Mouse (Mus musculus) intestine, postnatal 0 days (tissue): ENCODE data around the gene Gm4553. TPM values are rescaled to one million over a fixed set of nuclear protein-coding genes. Genes with fewer than 3 reads are reported as not detected.
"Not testable (repeated sequence)": the region's sequence is repeated elsewhere in the genome, so short reads cannot be mapped to it uniquely, and the experiment has no call there.

ENCODE experiments used
- ATAC-seq: fragments of 200-750 bp; cut with Nextera tagmentation; 2 replicates; pipeline ENCODE4 v1.8.0; 2017; ENCODE audit warnings: mild to moderate bottlenecking, moderate TSS enrichment, moderate library complexity
- H3K27ac ChIP-seq: fragments of 300-500 bp; sonication (generic); 2 replicates; pipeline ENCODE4 v1.5.1; 2014; ENCODE audit warnings: mild to moderate bottlenecking, low read depth, low read length, moderate library complexity
- H3K27me3 ChIP-seq: fragments of 300-500 bp; sonication (generic); replicated peaks from 2 replicates; pipeline ENCODE4 v1.6.1; 2014; ENCODE audit warnings: low read length, mixed read lengths; ENCODE audit not compliant: control insufficient read depth, insufficient read depth
- H3K36me3 ChIP-seq: fragments of 300-500 bp; sonication (generic); 2 replicates; pipeline ENCODE4 v1.6.1; 2014; ENCODE audit warnings: mild to moderate bottlenecking, moderate library complexity; ENCODE audit not compliant: control insufficient read depth, insufficient read depth
- H3K4me1 ChIP-seq: fragments of 300-500 bp; sonication (generic); replicated peaks from 2 replicates; pipeline ENCODE4 v1.6.1; 2014; ENCODE audit warnings: antibody characterized with exemption, low read length, mixed read lengths; ENCODE audit not compliant: control insufficient read depth, insufficient read depth
- H3K4me2 ChIP-seq: fragments of 300-500 bp; sonication (generic); replicated peaks from 2 replicates; pipeline ENCODE4 v1.6.1; 2014; ENCODE audit warnings: low read depth, mild to moderate bottlenecking, moderate library complexity
- H3K4me3 ChIP-seq: fragments of 300-500 bp; sonication (generic); 2 replicates; pipeline ENCODE4 v1.5.1; 2014; ENCODE audit warnings: low read depth, low read length
- H3K9ac ChIP-seq: fragments of 300-500 bp; sonication (generic); 2 replicates; pipeline ENCODE4 v1.6.1; 2014; ENCODE audit warnings: mild to moderate bottlenecking, low read depth, low read length
- H3K9me3 ChIP-seq: fragments of 300-500 bp; sonication (generic); 2 replicates; pipeline ENCODE4 v1.6.1; 2016; ENCODE audit warnings: mixed run types; ENCODE audit not compliant: control insufficient read depth
- CTCF ChIP-seq: sonication (generic); IDR thresholded peaks from 2 replicates; pipeline ENCODE4 v1.5.1; 2016; ENCODE audit warnings: low read depth, mild to moderate bottlenecking, control low read depth, antibody characterized with exemption, moderate library complexity
- WGBS: fragments of 180-500 bp; shearing (Covaris S2); extraction: QIAGEN DNeasy Blood & Tissue Kit; methylation state at CpG from one replicate; pipeline ENCODE4 v1.1.7; 2014; 5-methylcytosine and 5-hydroxymethylcytosine counted together
- polyA plus RNA-seq: library from polyadenylated mRNA; unstranded; fragments of >200 nt; fragmentation: Nextera tagmentation; extraction: Ambion mirVana; gene quantifications from 2 replicates; pipeline ENCODE4 v1.2.1, GENCODE M21; 2015

Gene Gm4553
- polyA plus RNA-seq, 1 experiment from 2014 or later = not detected

- no peak for ATAC-seq
- no peaks in the 10 kb centered on the region for H3K9me3 ChIP-seq
- no peaks in the 10 kb centered on the region for H3K4me1 ChIP-seq
- peaks cover 3% of the 10 kb centered on the region; the same call in 1 of the 2 replicates for H3K27me3 ChIP-seq
- 7% methylated on average over 1 of the region's 1 CpGs for WGBS
- H3K4me3 ChIP-seq = no peak overlapping the region
- no peak overlapping the region for H3K9ac ChIP-seq
- H3K27ac ChIP-seq = no peak overlapping the region
- no peaks in the 10 kb centered on the region for H3K36me3 ChIP-seq
- no peak for TF ChIP-seq CTCF
- H3K4me2 ChIP-seq = no peak overlapping the region
Measured at GRCm38 (mm10) chr7:142140696-142141095, 24.8 kb downstream of the Gm4553 start.

GRCm38 (mm10) chr7:142135934-142136333 is 29.6 kb downstream of the Gm4553 start, which contains the start of gene Gm39115:
Gm39115 (minus strand) TSS chr7:142136034.
- H3K27me3 ChIP-seq, H3K4me3 ChIP-seq, H3K27ac ChIP-seq, H3K9ac ChIP-seq, H3K4me2 ChIP-seq, H3K9me3 ChIP-seq, H3K36me3 ChIP-seq, H3K4me1 ChIP-seq, ATAC-seq: not testable (repeated sequence)
- 39% methylated on average over 2 of the region's 2 CpGs for WGBS

- no peak overlapping the region for H3K4me2 ChIP-seq
- no peak overlapping the region for H3K9ac ChIP-seq
- TF ChIP-seq CTCF = peak; percentile 63
- H3K27me3 ChIP-seq = no peaks in the 10 kb centered on the region
- H3K27ac ChIP-seq = no peak overlapping the region
- no peaks in the 10 kb centered on the region for H3K9me3 ChIP-seq
- no peak overlapping the region for H3K4me3 ChIP-seq
- H3K36me3 ChIP-seq = no peaks in the 10 kb centered on the region
- H3K4me1 ChIP-seq = no peaks in the 10 kb centered on the region
- 50% methylated on average over 4 of the region's 4 CpGs for WGBS
- ATAC-seq = peak; percentile 13; the same call in 1 of the 2 replicates
Measured at GRCm38 (mm10) chr7:142134206-142134995, 31.1 kb downstream of the Gm4553 start.

GRCm38 (mm10) chr7:142128843-142129242 is 36.7 kb downstream of the Gm4553 start:
- Histone ChIP-seq H3K9me3 (no peaks in the 10 kb centered on the region), H3K9ac (no peak overlapping the region), H3K4me2 (no peak overlapping the region), H3K4me1 (no peaks in the 10 kb centered on the region), H3K27me3 (no peaks in the 10 kb centered on the region), H3K27ac (no peak overlapping the region), H3K4me3 (no peak overlapping the region), H3K36me3 (no peaks in the 10 kb centered on the region)
- no peak for ATAC-seq
- 61% methylated on average over 4 of the region's 4 CpGs for whole genome bisulfite sequencing
- TF ChIP-seq CTCF = peak; percentile 61

GRCm38 (mm10) chr7:142120629-142121028 is 44.9 kb downstream of the Gm4553 start, which contains the start of gene Gm45618:
Gm45618 (minus strand) TSS chr7:142120729.
- H3K9me3 ChIP-seq, H3K4me3 ChIP-seq, H3K27me3 ChIP-seq, H3K9ac ChIP-seq, H3K4me2 ChIP-seq, H3K27ac ChIP-seq, H3K36me3 ChIP-seq, H3K4me1 ChIP-seq, ATAC-seq: not testable (repeated sequence)
- 52% methylated on average over 1 of the region's 1 CpGs for WGBS

- no peak overlapping the region for H3K9ac ChIP-seq
- no peaks in the 10 kb centered on the region for H3K4me1 ChIP-seq
- H3K9me3 ChIP-seq = no peaks in the 10 kb centered on the region
- TF ChIP-seq CTCF = peak; percentile 70
- peak; percentile 53; the same call in 1 of the 2 replicates for ATAC-seq
- H3K4me2 ChIP-seq = no peak overlapping the region
- no peak overlapping the region for H3K4me3 ChIP-seq
- H3K36me3 ChIP-seq = no peaks in the 10 kb centered on the region
- no peaks in the 10 kb centered on the region for H3K27me3 ChIP-seq
- WGBS = 17% methylated on average over 5 of the region's 5 CpGs
- H3K27ac ChIP-seq = no peak overlapping the region
Measured at GRCm38 (mm10) chr7:142119632-142120031, 45.9 kb downstream of the Gm4553 start.

Other genes with a start within 250 kb of the Gm4553 start
- 48.6 and 49.1 TPM in 2 replicates for gene Tollip, start 247.2 kb downstream of the Gm4553 start, polyA plus RNA-seq
- 0.55 and 0.69 TPM in 2 replicates for gene Brsk2, start 216.0 kb downstream of the Gm4553 start, polyA plus RNA-seq
- gene Mob2, start 104.7 kb downstream of the Gm4553 start, polyA plus RNA-seq = 49.5 and 54.7 TPM in 2 replicates
- gene Dusp8, start 69.9 kb downstream of the Gm4553 start, polyA plus RNA-seq = 5.8 and 6.4 TPM in 2 replicates
- gene Gm45618, start 45.0 kb downstream of the Gm4553 start, polyA plus RNA-seq = not detected in 2 replicates
- not detected in 2 replicates for gene Gm39115, start 29.7 kb downstream of the Gm4553 start, polyA plus RNA-seq
- not detected in 2 replicates for gene Gm45337, start 21.1 kb downstream of the Gm4553 start, polyA plus RNA-seq
- gene Gm29735, start 8.6 kb downstream of the Gm4553 start, polyA plus RNA-seq = not detected in 2 replicates
- not detected in 2 replicates for gene Krtap5-2, start 10.3 kb upstream of the Gm4553 start, polyA plus RNA-seq
- gene Gm10153, start 24.6 kb upstream of the Gm4553 start, polyA plus RNA-seq = not detected in 2 replicates
- gene Krtap5-3, start 35.6 kb upstream of the Gm4553 start, polyA plus RNA-seq = not detected in 2 replicates
- not detected in 2 replicates for gene Gm7579, start 46.1 kb upstream of the Gm4553 start, polyA plus RNA-seq
- gene Krtap5-5, start 64.2 kb upstream of the Gm4553 start, polyA plus RNA-seq = not detected in 2 replicates
- gene Gm40460, start 75.3 kb upstream of the Gm4553 start, polyA plus RNA-seq = not detected in 2 replicates
- not detected in 2 replicates for gene Gm2431, start 92.6 kb upstream of the Gm4553 start, polyA plus RNA-seq
- not detected in 2 replicates for gene Gm4559, start 108.6 kb upstream of the Gm4553 start, polyA plus RNA-seq
- gene Krtap5-1, start 131.4 kb upstream of the Gm4553 start, polyA plus RNA-seq = not detected in 2 replicates
- gene Krtap5-4, start 137.8 kb upstream of the Gm4553 start, polyA plus RNA-seq = not detected in 2 replicates
- 1.5 and 1.6 TPM in 2 replicates for gene Ifitm10, start 208.0 kb upstream of the Gm4553 start, polyA plus RNA-seq
- gene Gm49369, start 216.9 kb upstream of the Gm4553 start, polyA plus RNA-seq = not detected in 2 replicates
- gene Ctsd, start 222.3 kb upstream of the Gm4553 start, polyA plus RNA-seq = 479 and 496 TPM in 2 replicates